Mouse (Mus musculus) bone marrow macrophage, adult 2 months (primary cell): Measurements from ENCODE around the gene Nusap1. TPM values are rescaled to one million over a fixed set of nuclear protein-coding genes. Genes with fewer than 3 reads are reported as not detected.
"Not testable (repeated sequence)": the region's sequence is repeated elsewhere in the genome, so short reads cannot be mapped to it uniquely, and the experiment has no call there.

Source experiments
- H3K27ac ChIP-seq: 2 replicates; pipeline ENCODE4 v1.5.1; 2012; ENCODE audit warnings: low read depth, low read length; ENCODE audit not compliant: insufficient read depth
- H3K4me1 ChIP-seq: 2 replicates; pipeline ENCODE4 v1.6.1; 2012; ENCODE audit warnings: low read length; ENCODE audit not compliant: control insufficient read depth, insufficient read depth
- H3K4me3 ChIP-seq: 2 replicates; pipeline ENCODE4 v1.5.1; 2012; ENCODE audit warnings: mild to moderate bottlenecking, low read length, moderate library complexity; ENCODE audit not compliant: insufficient read depth
- CTCF ChIP-seq: IDR thresholded peaks from 2 replicates; pipeline ENCODE4 v1.5.1; 2012; ENCODE audit warnings: low read depth, mild to moderate bottlenecking, low read length, moderate library complexity
- POLR2A ChIP-seq: IDR thresholded peaks from 2 replicates; pipeline ENCODE4 v1.6.1; 2012; ENCODE audit warnings: mild to moderate bottlenecking, low read depth, low read length, borderline replicate concordance
- polyA plus RNA-seq: library from polyadenylated mRNA; stranded (reverse); fragments of >200 nt; gene quantifications from 2 replicates; pipeline ENCODE4 v1.2.4, GENCODE M21; 2012; ENCODE audit not compliant: missing spikeins, insufficient read depth, insufficient read length

Gene Nusap1
- polyA plus RNA-seq, 1 experiment: 50.3 TPM

DNA sequence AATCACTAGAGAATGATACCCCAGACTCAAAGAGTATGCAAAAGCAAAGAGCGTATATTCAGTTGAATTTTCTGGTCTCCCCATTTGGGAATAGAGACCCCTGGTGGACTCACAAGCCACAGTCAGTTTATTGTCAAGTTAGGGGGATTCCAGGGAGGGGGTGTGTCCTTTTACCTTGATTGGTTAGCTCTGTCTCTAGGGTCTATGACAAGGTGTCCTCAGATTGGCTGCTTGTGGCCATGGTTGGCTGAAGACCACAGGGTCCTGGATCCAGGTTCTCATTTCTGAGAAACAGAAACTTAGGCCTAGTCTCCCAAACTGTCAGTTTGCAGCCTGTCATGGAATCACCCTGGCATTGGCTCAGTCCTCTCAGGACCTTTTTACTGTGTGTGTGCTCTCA, 18.7 kb downstream of the Nusap1 start:
- Histone ChIP-seq H3K4me1 (peaks cover 2% of the 10 kb centered on the region; the same call in 1 of the 2 replicates), H3K27ac (no peak overlapping the region), H3K4me3 (no peak overlapping the region)
- TF ChIP-seq POLR2A: no peak
- no peak for TF ChIP-seq CTCF

GRCm38 (mm10) chr2:119641214-119641912, 23.3 kb downstream of the Nusap1 start:
- Histone ChIP-seq H3K4me3 (no peak overlapping the region), H3K27ac (no peak overlapping the region), H3K4me1 (no peaks in the 10 kb centered on the region)
- TF ChIP-seq POLR2A (no peak), CTCF (no peak)

DNA sequence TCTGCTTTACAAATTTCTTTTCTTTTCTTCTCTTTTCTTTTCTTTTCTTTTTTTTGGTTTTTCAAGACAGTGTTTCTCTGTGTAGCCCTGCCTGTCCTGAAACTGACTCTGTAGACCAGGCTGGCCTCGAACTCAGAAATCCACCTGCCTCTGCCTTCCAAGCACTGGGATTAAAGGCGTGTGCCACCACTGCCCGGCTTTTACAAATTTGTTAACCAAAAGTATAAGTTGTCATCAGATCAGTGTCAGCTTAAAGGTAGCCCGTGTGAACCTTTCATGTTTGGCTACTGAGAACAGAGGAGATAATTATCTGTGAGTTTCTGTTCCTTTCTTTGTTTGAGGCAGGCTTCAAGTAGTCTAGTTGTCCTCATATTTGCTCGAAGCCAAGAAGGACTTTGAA, 26.2 kb downstream of the Nusap1 start:
- no peak for TF ChIP-seq POLR2A
- no peak for TF ChIP-seq CTCF
- Histone ChIP-seq H3K27ac (no peak overlapping the region), H3K4me1 (no peaks in the 10 kb centered on the region), H3K4me3 (no peak overlapping the region)

GRCm38 (mm10) chr2:119662220-119663182, 44.4 kb downstream of the Nusap1 start, which contains the start of gene Ndufaf1:
Gene Ndufaf1 (minus strand): TSS chr2:119662827.
- Histone ChIP-seq H3K27ac (no peak within 1 kb of the TSS), H3K4me3 (peak within 1 kb of the TSS; percentile 92), H3K4me1 (peaks cover 2% of the 10 kb centered on the region)
- TF ChIP-seq CTCF (no peak), POLR2A (no peak)

- H3K27ac ChIP-seq, H3K4me3 ChIP-seq, H3K4me1 ChIP-seq: not testable (repeated sequence)
These were observed 47.6 kb downstream of the Nusap1 start for GRCm38 (mm10) chr2:119665744-119666143.

- TF ChIP-seq POLR2A (no peak), CTCF (0 out of 2 replicates have a peak, but pooled peaks have one; percentile 22)
- H3K27ac ChIP-seq: no peak overlapping the region
- no peaks in the 10 kb centered on the region for H3K4me1 ChIP-seq
- no peak overlapping the region for H3K4me3 ChIP-seq
These were observed 50.9 kb downstream of the Nusap1 start for GRCm38 (mm10) chr2:119669010-119669409.

GRCm38 (mm10) chr2:119674525-119675214, 56.6 kb downstream of the Nusap1 start, which contains the start of gene Rtf1:
Gene Rtf1 (plus strand): TSS chr2:119675068.
- Histone ChIP-seq H3K4me3 (peak within 1 kb of the TSS; percentile 95), H3K27ac (peak within 1 kb of the TSS; percentile 76), H3K4me1 (peaks cover 4% of the 10 kb centered on the region; the same call in 1 of the 2 replicates)
- TF ChIP-seq POLR2A: peak; percentile 80
- 0 out of 2 replicates have a peak, but pooled peaks have one; percentile 12 for TF ChIP-seq CTCF

DNA sequence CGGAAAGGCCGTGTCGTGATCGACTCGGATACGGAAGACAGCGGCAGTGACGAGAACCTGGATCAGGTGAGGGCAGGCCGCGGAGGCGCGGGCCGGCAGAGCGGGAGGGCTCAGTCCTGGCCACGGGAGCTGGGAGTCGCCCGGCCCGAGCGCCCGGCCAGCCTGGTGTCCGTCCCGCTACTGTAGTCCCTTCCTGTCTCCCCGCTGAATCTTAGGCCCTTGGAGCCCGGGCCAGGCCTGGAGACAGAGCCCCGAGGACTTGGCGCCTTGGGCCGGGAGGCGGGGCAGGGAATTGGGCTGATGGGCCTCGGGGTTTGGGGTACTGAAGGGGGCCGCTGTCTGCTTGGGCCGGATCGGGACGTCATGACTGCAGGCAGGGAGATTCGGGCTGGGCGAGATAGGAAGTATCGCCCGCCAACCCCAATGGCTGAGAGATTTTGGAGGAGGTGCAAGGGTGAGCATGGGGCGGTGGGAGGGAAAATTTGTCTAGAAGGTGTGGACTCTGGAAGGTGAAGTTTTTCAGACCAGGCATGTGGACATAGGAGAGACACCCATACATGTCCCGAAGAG, 57.2 kb downstream of the Nusap1 start:
- peak overlapping the region; percentile 95 for H3K4me3 ChIP-seq
- no peak for TF ChIP-seq POLR2A
- no peak for TF ChIP-seq CTCF
- H3K27ac ChIP-seq: peak overlapping the region; percentile 21
- H3K4me1 ChIP-seq: peaks cover 4% of the 10 kb centered on the region; the same call in 1 of the 2 replicates

DNA sequence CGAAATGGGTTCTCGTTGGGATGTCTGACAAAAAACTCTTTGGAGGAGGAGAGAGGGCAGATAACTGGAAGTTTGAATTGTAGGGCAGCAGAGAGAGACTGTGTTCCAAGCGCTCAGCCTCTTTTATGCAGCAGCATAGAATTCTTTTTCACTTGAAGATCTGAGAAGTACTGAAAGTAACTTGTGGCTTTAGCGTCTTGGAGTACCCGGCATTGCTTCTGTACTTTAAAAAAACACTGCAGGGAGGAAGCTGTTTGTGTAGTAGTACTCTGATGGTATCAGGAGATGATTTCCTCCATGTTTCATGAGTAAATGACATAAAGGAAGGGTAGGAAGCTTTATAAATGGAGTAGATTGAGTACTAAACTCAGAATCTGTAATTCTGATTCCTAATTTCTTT, 57.7 kb downstream of the Nusap1 start:
- H3K4me1 ChIP-seq: peaks cover 4% of the 10 kb centered on the region; the same call in 1 of the 2 replicates
- TF ChIP-seq POLR2A (no peak), CTCF (no peak)
- peak overlapping the region; percentile 95 for H3K4me3 ChIP-seq
- H3K27ac ChIP-seq: no peak overlapping the region
